Mouse (Mus musculus) hindbrain, embryonic 10.5 days (tissue): ENCODE measurements at regions not wholly inside any gene's neighbourhood (a gene's known extent, or its start where the extent isn't known, plus 50 kb on each side); places are given as distances from the start of the nearest gene placed in this dataset.

ENCODE experiments used
- DNase-seq: peaks from one replicate; pipeline ENCODE4 v3.0.0-alpha.2; 2017; ENCODE audit warnings: low spot score
- H3K27ac ChIP-seq: fragments of 300-500 bp; sonication (generic); 2 replicates; pipeline ENCODE4 v1.5.1; 2016; ENCODE audit warnings: mild to moderate bottlenecking, moderate library complexity
- H3K27me3 ChIP-seq: fragments of 300-500 bp; sonication (generic); 2 replicates; pipeline ENCODE4 v1.6.1; 2016; ENCODE audit warnings: mild to moderate bottlenecking; ENCODE audit not compliant: poor library complexity, insufficient read depth, severe bottlenecking
- H3K36me3 ChIP-seq: fragments of 300-500 bp; sonication (generic); 2 replicates; pipeline ENCODE4 v1.6.1; 2016; ENCODE audit warnings: mild to moderate bottlenecking, moderate library complexity
- H3K4me1 ChIP-seq: fragments of 300-500 bp; sonication (generic); replicated peaks from 2 replicates; pipeline ENCODE4 v1.6.1; 2016; ENCODE audit warnings: mild to moderate bottlenecking
- H3K4me3 ChIP-seq: fragments of 300-500 bp; sonication (generic); 2 replicates; pipeline ENCODE4 v1.5.1; 2016; ENCODE audit warnings: mild to moderate bottlenecking, moderate library complexity
- H3K9me3 ChIP-seq: fragments of 300-500 bp; sonication (generic); 2 replicates; pipeline ENCODE4 v1.6.1; 2016; ENCODE audit warnings: mild to moderate bottlenecking, moderate library complexity
- WGBS: fragments of 180-500 bp; shearing (Covaris S2); methylation state at CpG from one replicate; pipeline ENCODE4 v1.1.7; 2016; 5-methylcytosine and 5-hydroxymethylcytosine counted together

DNA sequence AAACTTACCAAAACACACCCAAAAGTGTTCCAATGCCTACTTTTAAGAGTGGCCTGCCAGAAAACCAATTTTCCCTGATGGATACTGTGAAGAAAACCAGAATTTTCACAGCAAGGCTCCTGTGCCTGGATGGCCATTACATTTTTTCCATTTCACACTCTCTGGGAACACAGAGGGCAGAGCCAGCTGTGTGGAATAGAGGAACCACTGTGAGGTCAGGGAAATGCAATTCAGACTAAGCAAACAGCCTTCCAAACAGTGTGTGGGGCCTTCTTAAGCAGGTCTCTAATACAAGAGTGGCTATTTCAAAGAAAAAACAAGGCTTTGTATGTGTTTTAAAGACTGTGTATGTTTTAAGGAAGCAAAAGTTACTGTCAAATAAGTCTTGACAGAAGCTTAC lies 242.3 kb upstream of the Grin3a start:
- no peaks in the 10 kb centered on the region for H3K9me3 ChIP-seq
- DNase-seq = no peak

GRCm38 (mm10) chr4:50086676-50087075 lies 241.1 kb upstream of the Grin3a start:
- Histone ChIP-seq H3K4me1 (no peaks in the 10 kb centered on the region), H3K4me3 (no peak overlapping the region), H3K36me3 (no peaks in the 10 kb centered on the region), H3K27me3 (no peaks in the 10 kb centered on the region), H3K9me3 (no peaks in the 10 kb centered on the region), H3K27ac (no peak overlapping the region)
- DNase-seq = no peak
- 79% methylated on average over 2 of the region's 2 CpGs for WGBS

More for the DNA sequence above, 242.3 kb upstream of the Grin3a start:
- Histone ChIP-seq H3K36me3 (no peaks in the 10 kb centered on the region), H3K27ac (no peak overlapping the region), H3K4me3 (no peak overlapping the region), H3K4me1 (no peaks in the 10 kb centered on the region), H3K27me3 (no peaks in the 10 kb centered on the region)

DNA sequence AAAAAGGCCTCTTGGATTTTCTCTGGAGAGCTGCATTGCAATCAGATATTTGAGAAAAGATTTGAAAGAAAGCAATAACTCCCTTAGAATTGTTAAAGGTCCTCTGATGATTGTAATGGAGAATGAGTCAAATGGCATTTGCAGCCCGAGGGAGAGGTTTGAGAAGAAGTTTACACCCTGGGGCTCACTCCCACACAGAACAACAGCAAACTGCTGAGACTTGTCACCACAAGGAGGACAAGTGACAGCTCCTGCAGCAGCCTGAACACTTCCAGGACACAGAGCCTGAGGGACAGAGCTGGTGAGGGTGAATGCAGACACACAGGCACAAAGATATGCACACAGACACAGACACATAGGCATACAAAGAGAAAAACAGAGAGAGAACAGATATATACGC lies 210.0 kb upstream of the Grin3a start:
- Histone ChIP-seq H3K4me3 (no peak overlapping the region), H3K36me3 (no peaks in the 10 kb centered on the region), H3K9me3 (no peaks in the 10 kb centered on the region), H3K27me3 (no peaks in the 10 kb centered on the region), H3K27ac (no peak overlapping the region), H3K4me1 (no peaks in the 10 kb centered on the region)
- DNase-seq = no peak
- 41% methylated on average over 2 of the region's 2 CpGs for WGBS

- Histone ChIP-seq H3K27ac (no peak overlapping the region), H3K9me3 (no peaks in the 10 kb centered on the region), H3K4me1 (no peaks in the 10 kb centered on the region), H3K36me3 (no peaks in the 10 kb centered on the region), H3K27me3 (no peaks in the 10 kb centered on the region), H3K4me3 (no peak overlapping the region)
- DNase-seq = no peak
Measured at GRCm38 (mm10) chr4:50041476-50041875, 195.9 kb upstream of the Grin3a start.

- no peak overlapping the region for H3K4me3 ChIP-seq
- 64% methylated on average over 6 of the region's 6 CpGs for WGBS
- H3K27me3 ChIP-seq = no peaks in the 10 kb centered on the region
- no peak overlapping the region for H3K27ac ChIP-seq
- no peaks in the 10 kb centered on the region for H3K9me3 ChIP-seq
- peak; percentile 3 for DNase-seq
- H3K4me1 ChIP-seq = no peaks in the 10 kb centered on the region
- no peaks in the 10 kb centered on the region for H3K36me3 ChIP-seq
Measured at GRCm38 (mm10) chr4:50036079-50036478, 190.5 kb upstream of the Grin3a start.

GRCm38 (mm10) chr4:50025356-50025755 lies 179.8 kb upstream of the Grin3a start:
- Histone ChIP-seq H3K4me3 (no peak overlapping the region), H3K36me3 (no peaks in the 10 kb centered on the region), H3K4me1 (no peaks in the 10 kb centered on the region), H3K27ac (no peak overlapping the region), H3K9me3 (no peaks in the 10 kb centered on the region), H3K27me3 (no peaks in the 10 kb centered on the region)
- 70% methylated on average over 6 of the region's 6 CpGs for WGBS
- DNase-seq = no peak
